Mouse (Mus musculus) frontal cortex, postnatal 14 days (tissue): ENCODE measurements at regions not wholly inside any gene's neighbourhood (a gene's known extent, or its start where the extent isn't known, plus 50 kb on each side); places are given as distances from the start of the nearest gene placed in this dataset.
"Not testable (repeated sequence)": the region's sequence is repeated elsewhere in the genome, so short reads cannot be mapped to it uniquely, and the experiment has no call there.

ENCODE experiments used
- DNase-seq, 2 experiments: peaks; one replicate each; pipeline ENCODE4 v3.0.0; 2022; ENCODE audit warnings: low spot score in 2 of 2

- DNase-seq: peak in 1 of 2 experiments; percentile 4
Measured at GRCm38 (mm10) chr15:11479166-11479944, 79.9 kb upstream of the Tars start.

- no peak for DNase-seq
Measured at GRCm38 (mm10) chr15:11476248-11476647, 76.8 kb upstream of the Tars start.

- no peak for DNase-seq
Measured at GRCm38 (mm10) chr15:11463341-11463740, 63.9 kb upstream of the Tars start.

- DNase-seq: not testable (repeated sequence)
Measured at GRCm38 (mm10) chr15:11461575-11461974, 62.1 kb upstream of the Tars start.

GRCm38 (mm10) chr15:11459306-11459705 is 59.8 kb upstream of the Tars start:
- DNase-seq: no peak

DNA sequence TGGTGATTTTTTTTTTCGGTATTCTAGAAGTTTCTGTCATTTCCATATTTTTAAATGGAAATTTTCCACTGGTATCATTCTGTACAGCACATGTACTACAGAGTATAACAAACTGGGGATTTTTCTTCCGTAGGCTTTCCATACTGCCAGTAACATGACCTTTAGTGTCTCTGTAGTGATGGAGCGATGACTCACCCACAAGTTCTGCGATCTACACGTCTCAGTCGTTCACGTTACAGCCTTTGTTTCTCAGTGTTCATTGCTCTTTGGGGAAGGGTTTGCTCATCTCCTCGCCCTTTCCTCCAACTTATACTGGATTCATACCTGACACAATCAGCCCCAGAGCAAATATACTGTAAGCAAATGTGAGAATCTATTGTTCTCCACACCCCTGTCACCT is 57.8 kb upstream of the Tars start:
- no peak for DNase-seq

- DNase-seq: no peak
Measured at GRCm38 (mm10) chr15:11455982-11456381, 56.5 kb upstream of the Tars start.

DNA sequence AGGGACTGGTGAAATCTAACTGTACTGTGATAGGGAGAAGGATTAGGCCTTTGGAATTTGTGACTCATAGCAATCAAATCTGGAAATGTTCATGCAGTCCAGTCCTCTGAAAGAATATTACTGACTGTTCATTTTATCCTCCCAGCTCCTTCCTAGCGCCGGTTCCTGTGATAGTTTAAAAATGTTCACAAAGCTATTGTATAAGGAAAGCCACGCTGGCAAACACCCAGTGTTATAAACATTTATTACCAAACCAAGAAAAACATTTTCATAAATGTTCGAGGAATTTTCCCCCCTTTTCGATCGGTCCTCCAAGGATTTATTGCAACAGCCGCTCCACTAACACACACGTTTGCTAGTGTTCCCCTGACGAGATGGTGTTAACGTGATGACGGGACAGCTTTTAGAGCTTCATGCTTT is 55.9 kb upstream of the Tars start:
- DNase-seq: no peak

DNA sequence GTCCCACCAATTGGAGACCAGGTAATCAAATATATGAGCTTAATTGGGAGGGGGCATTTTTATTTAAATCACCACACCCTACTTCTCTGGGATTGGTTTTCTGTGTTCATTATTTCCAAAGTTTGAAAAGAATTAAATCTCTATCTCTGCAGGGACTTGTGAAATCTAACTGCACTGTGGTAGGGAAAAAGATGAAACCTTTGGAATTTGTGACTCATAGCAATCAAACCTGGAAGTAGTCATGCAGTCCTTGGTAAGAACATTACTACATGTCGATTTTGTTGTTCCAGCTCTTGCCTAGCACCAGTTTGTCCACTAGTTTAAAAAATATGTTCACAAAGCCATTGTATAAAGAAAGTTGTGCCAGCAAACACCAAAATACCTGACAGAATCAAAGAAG is 54.5 kb upstream of the Tars start:
- DNase-seq: no peak

DNA sequence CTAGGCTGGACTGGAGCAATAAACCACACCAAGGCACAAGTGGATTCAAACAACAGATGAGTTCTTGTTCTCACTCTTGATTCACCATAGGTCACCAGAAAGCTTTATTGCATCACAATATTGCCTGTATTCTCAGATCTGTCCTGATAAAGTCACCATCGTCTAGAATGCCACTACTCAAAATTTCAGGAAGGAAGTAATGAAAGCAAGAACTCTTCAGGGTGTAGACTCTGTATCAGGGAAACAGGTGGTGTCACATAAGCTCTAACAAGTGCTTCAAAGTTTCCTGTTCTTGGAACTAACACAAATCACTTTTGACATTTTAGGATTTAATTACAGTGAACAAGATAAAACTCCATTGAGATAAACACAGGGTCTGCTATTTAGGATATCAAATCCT is 52.2 kb upstream of the Tars start:
- DNase-seq: no peak
